Mouse (Mus musculus) heart, adult 2 months (tissue): ENCODE results near the gene Arpc4. TPM values are rescaled to one million over a fixed set of nuclear protein-coding genes. Genes with fewer than 3 reads are reported as not detected.

ENCODE experiments used
- DNase-seq, 2 experiments: peaks; one replicate each; pipeline ENCODE4 v3.0.0; 2021
- H3K27ac ChIP-seq: fragments of 200-600 bp; 2 replicates; pipeline ENCODE4 v1.8.1; 2022
- H3K27me3 ChIP-seq: fragments of 200-500 bp; 2 replicates; pipeline ENCODE4 v1.6.1; 2012; ENCODE audit warnings: mild to moderate bottlenecking, low read length, inconsistent platforms, mixed read lengths; ENCODE audit not compliant: control insufficient read depth, insufficient read depth
- H3K36me3 ChIP-seq: fragments of 200-500 bp; 2 replicates; pipeline ENCODE4 v1.6.1; 2012; ENCODE audit warnings: low read length, inconsistent platforms; ENCODE audit not compliant: control insufficient read depth, insufficient read depth
- H3K4me1 ChIP-seq: fragments of 200-500 bp; 2 replicates; pipeline ENCODE4 v1.6.1; 2011; ENCODE audit warnings: low read length; ENCODE audit not compliant: control insufficient read depth, insufficient read depth
- H3K4me3 ChIP-seq: fragments of 200-600 bp; 2 replicates; pipeline ENCODE4 v1.8.1; 2022
- H3K79me2 ChIP-seq: fragments of 200-500 bp; replicated peaks from 2 replicates; pipeline ENCODE4 v1.6.1; 2012; ENCODE audit warnings: mild to moderate bottlenecking, inconsistent platforms, low read length, moderate library complexity, mixed read lengths; ENCODE audit not compliant: control insufficient read depth, insufficient read depth
- H3K9ac ChIP-seq: fragments of 200-500 bp; 2 replicates; pipeline ENCODE4 v1.6.1; 2012; ENCODE audit warnings: low read depth, mild to moderate bottlenecking, control low read depth, inconsistent platforms, low read length, mixed read lengths
- CTCF ChIP-seq: fragments of 200-600 bp; IDR thresholded peaks from 2 replicates; pipeline ENCODE4 v1.8.1; 2022; ENCODE audit warnings: antibody characterized with exemption, mild to moderate bottlenecking, moderate library complexity
- EP300 ChIP-seq: fragments of 200-500 bp; IDR thresholded peaks from 2 replicates; pipeline ENCODE4 v1.6.1; 2011; ENCODE audit warnings: low read depth, low read length, control low read depth; ENCODE audit not compliant: insufficient read depth
- POLR2A ChIP-seq: fragments of 200-500 bp; IDR thresholded peaks from 2 replicates; pipeline ENCODE4 v1.6.1; 2011; ENCODE audit warnings: mild to moderate bottlenecking, low read depth, low read length, control low read depth; ENCODE audit not compliant: insufficient read depth
- WGBS: fragments of 180-500 bp; shearing (Covaris S2); methylation state at CpG from one replicate; pipeline ENCODE4 v1.1.7; 2018; 5-methylcytosine and 5-hydroxymethylcytosine counted together
- intact Hi-C: fragments of 180-260 bp; cut with DNase I; formaldehyde crosslinking; loops from one replicate; pipeline ENCODE4 v1.15.1; 2025
- polyA plus RNA-seq: library from polyadenylated mRNA; depleted of rRNA; stranded (reverse); fragments of >200 nt; gene quantifications from 2 replicates; pipeline ENCODE4 v1.2.3, GENCODE M21; 2012
- total RNA-seq, 2 experiments: library from RNA; stranded (reverse); gene quantifications; 2 replicates each; pipeline ENCODE4 v1.2.3; 2021

The Arpc4 gene
- total and polyA plus RNA-seq, 3 experiments, result 26.6 to 66.9 (median 66.4) TPM

- peaks cover 1% of the 10 kb centered on the region; the same call in 1 of the 2 replicates for H3K4me1 ChIP-seq
- WGBS, result 22% methylated on average over 10 of the region's 10 CpGs
- H3K27ac ChIP-seq, result no peak overlapping the region; the same call in 1 of the 2 replicates
- no peak for DNase-seq
- H3K79me2 ChIP-seq, result no peaks in the 10 kb centered on the region
- intact Hi-C loops, result no loop called here
- H3K9ac ChIP-seq, result peak overlapping the region; percentile 72; the same call in 1 of the 2 replicates
- no peaks in the 10 kb centered on the region for H3K27me3 ChIP-seq
- TF ChIP-seq POLR2A (no peak), EP300 (no peak)
- peak overlapping the region; percentile 42 for H3K4me3 ChIP-seq
- no peaks in the 10 kb centered on the region for H3K36me3 ChIP-seq
These were observed 14.1 kb downstream of the Arpc4 start for GRCm38 (mm10) chr6:113392015-113392386.

DNA sequence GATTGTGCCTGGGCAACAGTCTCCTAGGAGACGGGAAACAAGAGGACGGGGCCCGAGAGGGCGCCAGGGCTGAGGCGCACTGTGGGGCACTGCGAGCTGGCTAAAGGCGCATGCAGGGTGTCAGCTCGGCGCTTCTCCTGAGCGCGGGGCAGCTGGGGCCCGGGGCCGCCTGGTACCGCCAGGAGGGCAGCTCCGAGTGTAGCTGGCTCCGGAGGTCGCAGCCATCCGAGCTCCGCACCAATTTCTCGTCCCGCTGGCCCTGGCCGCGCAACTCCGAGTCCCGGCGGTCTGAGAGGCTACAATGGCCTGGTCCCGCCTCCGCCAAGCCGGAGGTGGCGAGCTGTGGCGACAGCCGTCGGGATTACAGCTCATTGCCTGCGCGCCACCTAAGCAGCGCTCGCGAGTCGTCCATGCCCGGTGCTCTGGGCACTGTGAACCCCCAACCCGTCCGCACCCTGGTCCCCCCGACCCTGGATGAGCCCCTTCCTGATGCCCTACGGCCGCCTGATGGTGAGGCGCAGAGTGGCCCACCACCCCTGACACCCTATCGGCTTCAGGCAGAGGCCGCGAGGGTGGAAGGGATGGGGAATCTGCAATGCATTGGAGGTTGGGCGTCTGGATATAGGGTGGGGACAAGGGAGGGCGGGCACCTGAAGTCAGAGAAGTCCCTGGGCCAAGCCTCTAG, 14.6 kb downstream of the Arpc4 start:
- WGBS, result 7% methylated on average over 51 of the region's 51 CpGs
- TF ChIP-seq EP300 (no peak), POLR2A (no peak), CTCF (no peak)
- H3K9ac ChIP-seq, result peak overlapping the region; percentile 72
- intact Hi-C loops, result no loop called here
- no peaks in the 10 kb centered on the region for H3K36me3 ChIP-seq
- peaks cover 1% of the 10 kb centered on the region; the same call in 1 of the 2 replicates for H3K4me1 ChIP-seq
- H3K4me3 ChIP-seq, result peak overlapping the region; percentile 42
- peak; percentile 58 to 59 for DNase-seq
- no peaks in the 10 kb centered on the region for H3K27me3 ChIP-seq
- H3K27ac ChIP-seq, result peak overlapping the region; percentile 28
- H3K79me2 ChIP-seq, result no peaks in the 10 kb centered on the region

DNA sequence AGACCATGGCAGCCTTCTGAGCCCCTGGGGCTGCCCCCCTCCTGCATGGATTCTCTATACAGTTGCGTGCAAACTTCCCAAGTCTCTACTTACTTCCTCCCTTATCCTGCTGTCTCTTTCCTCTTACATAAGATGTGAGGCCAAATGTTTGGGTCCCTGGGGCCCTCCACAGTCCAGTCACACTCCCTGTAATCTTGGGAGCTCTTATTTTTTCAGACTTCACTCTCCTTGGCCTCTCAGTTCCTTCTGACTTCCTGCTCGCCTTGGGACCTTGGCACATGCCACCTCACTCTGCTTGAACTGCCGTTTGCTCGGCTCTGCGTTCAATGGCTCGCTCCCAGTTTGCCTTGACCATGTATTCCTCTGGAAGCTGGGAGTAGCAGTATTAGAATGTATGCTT, 16.0 kb downstream of the Arpc4 start:
- Histone ChIP-seq H3K79me2 (no peaks in the 10 kb centered on the region), H3K9ac (no peak overlapping the region), H3K27ac (no peak overlapping the region; the same call in 1 of the 2 replicates), H3K4me3 (no peak overlapping the region), H3K36me3 (no peaks in the 10 kb centered on the region), H3K27me3 (no peaks in the 10 kb centered on the region), H3K4me1 (peaks cover 1% of the 10 kb centered on the region; the same call in 1 of the 2 replicates)
- DNase-seq, result no peak
- 69% methylated on average over 6 of the region's 6 CpGs for WGBS
- TF ChIP-seq POLR2A (no peak), CTCF (no peak), EP300 (no peak)
- intact Hi-C loops, result no loop called here

DNA sequence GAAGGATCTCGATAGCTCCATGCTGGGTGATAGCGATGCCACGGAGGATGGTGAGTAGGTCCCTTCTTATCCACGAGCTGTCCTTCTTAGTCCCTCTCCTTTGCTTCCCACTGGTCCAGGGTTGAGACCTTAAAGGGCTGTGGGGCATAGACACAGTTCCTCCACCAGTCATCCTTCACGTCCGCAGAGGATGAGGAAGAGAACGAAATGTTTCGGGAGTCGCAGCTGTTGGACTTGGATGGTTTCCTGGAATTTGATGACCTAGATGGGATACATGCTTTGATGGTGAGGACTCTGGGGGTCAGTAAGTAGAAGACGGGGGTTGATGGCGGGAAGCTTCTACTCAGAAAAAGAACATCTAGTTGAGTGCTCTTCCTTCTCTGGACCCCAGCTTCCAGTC, 16.9 kb downstream of the Arpc4 start:
- WGBS, result 88% methylated on average over 11 of the region's 11 CpGs
- no peak for TF ChIP-seq EP300
- no peak for TF ChIP-seq CTCF
- no peak for TF ChIP-seq POLR2A
- no peaks in the 10 kb centered on the region for H3K36me3 ChIP-seq
- H3K4me1 ChIP-seq, result peaks cover 1% of the 10 kb centered on the region; the same call in 1 of the 2 replicates
- no peak overlapping the region for H3K4me3 ChIP-seq
- intact Hi-C loops, result no loop called here
- DNase-seq, result no peak
- H3K79me2 ChIP-seq, result no peaks in the 10 kb centered on the region
- no peak overlapping the region for H3K9ac ChIP-seq
- H3K27ac ChIP-seq, result no peak overlapping the region
- no peaks in the 10 kb centered on the region for H3K27me3 ChIP-seq

GRCm38 (mm10) chr6:113395501-113395900, 17.6 kb downstream of the Arpc4 start:
- no peaks in the 10 kb centered on the region for H3K36me3 ChIP-seq
- WGBS, result 92% methylated on average over 6 of the region's 6 CpGs
- DNase-seq, result no peak
- H3K79me2 ChIP-seq, result no peaks in the 10 kb centered on the region
- H3K4me3 ChIP-seq, result no peak overlapping the region
- TF ChIP-seq POLR2A (no peak), EP300 (no peak), CTCF (0 out of 2 replicates have a peak, but pooled peaks have one; percentile 10)
- H3K27me3 ChIP-seq, result no peaks in the 10 kb centered on the region
- H3K27ac ChIP-seq, result no peak overlapping the region
- H3K4me1 ChIP-seq, result peaks cover 1% of the 10 kb centered on the region; the same call in 1 of the 2 replicates
- intact Hi-C loops, result no loop called here
- no peak overlapping the region for H3K9ac ChIP-seq

GRCm38 (mm10) chr6:113396270-113397030, 18.5 kb downstream of the Arpc4 start:
- no peak overlapping the region for H3K27ac ChIP-seq
- no peak for DNase-seq
- TF ChIP-seq EP300 (no peak), POLR2A (no peak), CTCF (no peak)
- no peaks in the 10 kb centered on the region for H3K36me3 ChIP-seq
- no peaks in the 10 kb centered on the region for H3K27me3 ChIP-seq
- H3K4me1 ChIP-seq, result peaks cover 1% of the 10 kb centered on the region; the same call in 1 of the 2 replicates
- intact Hi-C loops, result no loop called here
- no peak overlapping the region for H3K4me3 ChIP-seq
- H3K79me2 ChIP-seq, result no peaks in the 10 kb centered on the region
- WGBS, result 89% methylated on average over 10 of the region's 10 CpGs
- H3K9ac ChIP-seq, result no peak overlapping the region
